Mouse (Mus musculus): ENCODE results near the gene Sumf1. TPM values are rescaled to one million over a fixed set of nuclear protein-coding genes. Genes with fewer than 3 reads are reported as not detected.

Gene Sumf1
- polyA plus RNA-seq, 1 experiment from 2014 or later: 19.4 TPM

DNA sequence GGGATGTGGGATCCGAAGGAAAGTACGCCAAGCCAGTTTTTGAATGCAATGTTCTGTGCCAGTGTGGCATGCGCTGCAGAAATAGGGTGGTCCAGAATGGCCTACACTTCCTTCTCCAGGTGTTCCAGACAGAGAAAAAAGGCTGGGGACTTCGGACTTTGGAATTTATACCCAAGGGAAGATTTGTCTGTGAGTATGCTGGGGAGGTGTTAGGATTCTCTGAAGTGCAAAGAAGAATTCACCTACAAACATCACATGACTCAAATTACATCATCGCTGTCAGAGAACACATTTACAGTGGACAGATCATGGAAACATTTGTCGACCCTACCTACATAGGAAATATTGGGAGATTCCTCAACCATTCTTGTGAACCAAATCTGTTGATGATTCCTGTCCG is 109.5 kb downstream of the Sumf1 start:
- 91% methylated on average over 7 of the region's 7 CpGs for WGBS
- Histone ChIP-seq H3K9me3 (replicated peaks) (no peaks in the 10 kb centered on the region), H3K4me1 (replicated peaks) (no peaks in the 10 kb centered on the region), H3K9ac (no peak overlapping the region), H3K4me3 (no peak overlapping the region), H3K27me3 (no peaks in the 10 kb centered on the region), H3K36me3 (peaks cover 12% of the 10 kb centered on the region; the same call in 1 of the 2 replicates), H3K27ac (no peak overlapping the region), H3K4me2 (no peak overlapping the region)
- no peak for ATAC-seq (replicated peaks; ENCODE audit: insufficient number of reproducible peaks, insufficient read depth, low FRiP score, low read depth)

GRCm38 (mm10) chr6:108074624-108075023 is 110.8 kb downstream of the Sumf1 start:
- H3K4me3 ChIP-seq: no peak overlapping the region
- 87% methylated on average over 10 of the region's 10 CpGs for WGBS
- no peak overlapping the region for H3K4me2 ChIP-seq
- H3K36me3 ChIP-seq: peaks cover 12% of the 10 kb centered on the region; the same call in 1 of the 2 replicates
- no peak overlapping the region for H3K27ac ChIP-seq
- no peak overlapping the region for H3K9ac ChIP-seq
- no peaks in the 10 kb centered on the region for H3K4me1 ChIP-seq (replicated peaks)
- no peaks in the 10 kb centered on the region for H3K9me3 ChIP-seq (replicated peaks)
- no peak for ATAC-seq (replicated peaks; ENCODE audit: insufficient number of reproducible peaks, insufficient read depth, low FRiP score, low read depth)
- H3K27me3 ChIP-seq: no peaks in the 10 kb centered on the region

- 85% methylated on average over 2 of the region's 2 CpGs for WGBS
- H3K9me3 ChIP-seq (replicated peaks): no peaks in the 10 kb centered on the region
- H3K4me2 ChIP-seq: no peak overlapping the region
- H3K4me3 ChIP-seq: no peak overlapping the region
- no peaks in the 10 kb centered on the region for H3K4me1 ChIP-seq (replicated peaks)
- H3K27me3 ChIP-seq: no peaks in the 10 kb centered on the region
- H3K9ac ChIP-seq: no peak overlapping the region
- peaks cover 12% of the 10 kb centered on the region; the same call in 1 of the 2 replicates for H3K36me3 ChIP-seq
- no peak overlapping the region for H3K27ac ChIP-seq
- ATAC-seq (replicated peaks; ENCODE audit: insufficient number of reproducible peaks, insufficient read depth, low FRiP score, low read depth): no peak
Observed at GRCm38 (mm10) chr6:108073931-108074330, 111.5 kb downstream of the Sumf1 start.

GRCm38 (mm10) chr6:108073071-108073470 is 112.3 kb downstream of the Sumf1 start:
- ATAC-seq (replicated peaks; ENCODE audit: insufficient number of reproducible peaks, insufficient read depth, low FRiP score, low read depth): no peak
- peaks cover 12% of the 10 kb centered on the region; the same call in 1 of the 2 replicates for H3K36me3 ChIP-seq
- no peak overlapping the region for H3K27ac ChIP-seq
- no peak overlapping the region for H3K4me3 ChIP-seq
- WGBS: 44% methylated on average over 5 of the region's 5 CpGs
- H3K4me1 ChIP-seq (replicated peaks): no peaks in the 10 kb centered on the region
- no peaks in the 10 kb centered on the region for H3K27me3 ChIP-seq
- H3K4me2 ChIP-seq: no peak overlapping the region
- H3K9ac ChIP-seq: no peak overlapping the region
- no peaks in the 10 kb centered on the region for H3K9me3 ChIP-seq (replicated peaks)

DNA sequence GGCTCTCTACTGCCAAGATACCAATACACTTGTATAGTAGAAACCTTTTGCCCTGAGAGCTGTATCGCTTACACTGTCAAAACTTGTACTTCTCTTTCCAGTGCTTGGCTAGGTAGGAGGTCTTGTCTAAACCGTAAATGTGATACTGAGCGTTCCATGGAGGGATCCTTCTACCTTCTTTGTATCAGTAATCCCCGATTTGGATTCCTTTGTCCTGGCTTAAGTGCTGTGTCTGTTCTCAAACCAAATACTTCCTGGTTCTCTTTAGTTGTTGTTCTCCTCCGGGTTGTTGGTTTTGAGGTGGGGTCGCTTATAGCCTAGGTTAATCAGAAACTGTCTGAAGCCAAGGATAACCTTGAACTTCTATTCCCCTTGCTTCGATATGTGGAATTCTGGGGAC is 114.4 kb downstream of the Sumf1 start:
- H3K4me3 ChIP-seq: no peak overlapping the region
- H3K4me2 ChIP-seq: no peak overlapping the region
- no peaks in the 10 kb centered on the region for H3K4me1 ChIP-seq (replicated peaks)
- peaks cover 5% of the 10 kb centered on the region; the same call in 1 of the 2 replicates for H3K36me3 ChIP-seq
- no peaks in the 10 kb centered on the region for H3K27me3 ChIP-seq
- 91% methylated on average over 7 of the region's 7 CpGs for WGBS
- H3K27ac ChIP-seq: no peak overlapping the region
- ATAC-seq (replicated peaks; ENCODE audit: insufficient number of reproducible peaks, insufficient read depth, low FRiP score, low read depth): no peak
- H3K9me3 ChIP-seq (replicated peaks): no peaks in the 10 kb centered on the region
- H3K9ac ChIP-seq: no peak overlapping the region

- H3K36me3 ChIP-seq: no peaks in the 10 kb centered on the region
- peak overlapping the region; percentile 52 for H3K9ac ChIP-seq
- ATAC-seq (replicated peaks; ENCODE audit: insufficient number of reproducible peaks, insufficient read depth, low FRiP score, low read depth): no peak; the same call in 1 of the 2 replicates
- H3K27ac ChIP-seq: peak overlapping the region; percentile 87
- H3K4me1 ChIP-seq (replicated peaks): no peaks in the 10 kb centered on the region
- H3K9me3 ChIP-seq (replicated peaks): no peaks in the 10 kb centered on the region
- peak overlapping the region; percentile 83 for H3K4me2 ChIP-seq
- 9% methylated on average over 6 of the region's 6 CpGs for WGBS
- H3K4me3 ChIP-seq: peak overlapping the region; percentile 65
- H3K27me3 ChIP-seq: no peaks in the 10 kb centered on the region
Observed at GRCm38 (mm10) chr6:108065583-108065982, 119.8 kb downstream of the Sumf1 start.

DNA sequence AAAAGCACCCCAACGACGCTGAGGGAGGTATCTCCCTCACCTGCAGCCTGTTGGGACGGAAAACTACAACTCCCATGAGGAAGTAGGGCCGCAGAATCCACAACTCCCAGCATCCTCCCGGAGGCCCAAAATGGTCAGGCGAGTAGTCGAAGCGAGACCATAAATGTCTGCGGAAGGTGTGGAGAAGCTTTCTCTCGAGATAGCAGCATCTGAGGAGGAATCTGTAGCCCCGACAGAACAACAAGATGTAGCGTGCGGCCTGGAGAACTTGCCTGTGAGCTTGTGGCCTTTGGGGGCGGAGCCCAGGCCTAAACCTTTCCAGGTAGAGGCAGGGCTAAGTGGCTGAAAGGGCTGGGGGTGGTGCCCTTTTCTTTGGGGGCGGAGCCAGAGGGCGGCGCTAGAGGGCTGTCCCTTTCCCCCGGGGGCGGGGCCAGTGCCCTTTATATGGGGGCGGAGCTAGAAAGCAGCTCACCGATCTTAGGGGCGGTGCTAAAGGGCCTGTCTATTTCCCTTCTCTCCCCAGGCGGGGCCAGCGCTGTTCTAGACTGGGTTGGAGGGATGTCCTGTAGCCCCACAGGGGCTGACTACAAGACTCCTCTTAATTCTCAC is 120.4 kb downstream of the Sumf1 start, which contains the start of gene Setmar:
TSS of gene Setmar (plus strand) at position 128 of the 609 bp plus-strand sequence.
- peak; percentile 97 for ATAC-seq (replicated peaks; ENCODE audit: insufficient number of reproducible peaks, insufficient read depth, low FRiP score, low read depth)
- Histone ChIP-seq H3K4me1 (replicated peaks) (no peaks in the 10 kb centered on the region), H3K27ac (peak within 1 kb of the TSS; percentile 87), H3K27me3 (no peaks in the 10 kb centered on the region), H3K4me3 (peak within 1 kb of the TSS; percentile 65), H3K4me2 (peak within 1 kb of the TSS; percentile 83), H3K36me3 (no peaks in the 10 kb centered on the region), H3K9ac (peak within 1 kb of the TSS; percentile 67), H3K9me3 (replicated peaks) (no peaks in the 10 kb centered on the region)
- under 1% methylated on average over 22 of the region's 24 CpGs for WGBS

DNA sequence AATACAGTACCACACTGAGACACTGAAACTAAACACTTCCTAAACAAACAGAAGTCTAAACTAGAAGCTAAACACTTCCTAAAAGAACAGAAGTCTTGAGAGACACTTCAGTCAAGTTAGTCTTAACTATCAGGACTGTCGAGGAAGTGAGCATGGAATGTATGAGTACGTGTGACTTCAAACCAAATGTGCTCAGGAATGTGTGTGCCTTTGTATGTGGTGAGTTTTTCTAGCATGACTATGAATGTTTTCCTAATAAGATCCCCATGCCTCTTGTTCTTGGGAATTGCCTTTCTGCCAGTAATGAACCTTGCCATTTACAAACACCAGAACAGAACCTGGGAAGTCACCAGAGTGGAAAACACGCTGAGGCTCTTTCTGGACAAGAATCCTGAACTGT is 124.3 kb downstream of the Sumf1 start:
- no peak overlapping the region for H3K27ac ChIP-seq
- H3K4me2 ChIP-seq: no peak overlapping the region
- no peak for ATAC-seq (replicated peaks; ENCODE audit: insufficient number of reproducible peaks, insufficient read depth, low FRiP score, low read depth)
- H3K9me3 ChIP-seq (replicated peaks): no peaks in the 10 kb centered on the region
- no peak overlapping the region for H3K9ac ChIP-seq
- H3K4me3 ChIP-seq: no peak overlapping the region
- H3K27me3 ChIP-seq: no peaks in the 10 kb centered on the region
- no peaks in the 10 kb centered on the region for H3K36me3 ChIP-seq
- no peaks in the 10 kb centered on the region for H3K4me1 ChIP-seq (replicated peaks)
- 53% methylated on average over 3 of the region's 3 CpGs for WGBS

DNA sequence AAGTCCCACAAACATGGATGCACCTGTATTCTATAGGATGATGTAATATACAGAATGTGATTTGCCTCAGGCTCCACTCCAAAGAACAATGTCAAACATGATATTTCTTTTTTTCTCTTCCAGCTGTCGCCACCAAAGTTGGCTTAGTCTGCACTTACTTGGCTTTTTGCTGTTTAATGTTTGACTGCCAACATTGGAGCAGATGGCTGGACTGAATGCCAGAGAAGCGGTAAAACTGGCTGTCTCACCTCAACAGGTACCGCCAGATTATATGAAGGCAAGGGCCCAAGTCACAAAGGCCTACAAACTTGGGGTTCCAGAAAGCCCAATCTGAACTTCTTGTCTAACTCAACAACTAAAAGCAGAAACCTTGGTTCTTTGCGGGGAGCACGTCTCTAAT is 127.3 kb downstream of the Sumf1 start:
- Histone ChIP-seq H3K36me3 (no peaks in the 10 kb centered on the region), H3K9me3 (replicated peaks) (no peaks in the 10 kb centered on the region), H3K27ac (no peak overlapping the region), H3K9ac (no peak overlapping the region), H3K4me2 (no peak overlapping the region), H3K4me3 (no peak overlapping the region), H3K4me1 (replicated peaks) (no peaks in the 10 kb centered on the region), H3K27me3 (no peaks in the 10 kb centered on the region)
- no peak for ATAC-seq (replicated peaks; ENCODE audit: insufficient number of reproducible peaks, insufficient read depth, low FRiP score, low read depth)
- WGBS: 82% methylated on average over 5 of the region's 5 CpGs

DNA sequence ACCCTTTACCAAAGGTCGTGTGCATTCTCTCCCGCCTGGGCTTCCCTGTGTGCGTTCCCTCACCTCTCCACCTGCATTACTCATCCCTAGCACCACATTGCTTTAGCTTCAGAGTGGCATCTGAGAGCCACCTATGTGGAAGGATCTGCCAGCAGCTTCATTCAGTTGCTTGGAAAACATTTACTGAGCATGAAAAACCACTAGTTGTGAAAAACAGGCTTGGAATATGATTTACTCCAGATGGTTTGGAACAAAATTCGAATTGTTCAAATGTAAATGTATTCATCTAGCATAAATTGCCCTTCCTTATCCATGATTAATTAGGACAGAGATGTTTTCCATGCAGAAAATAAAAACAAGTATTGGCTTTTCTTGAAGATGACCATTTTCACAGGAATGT is 128.0 kb downstream of the Sumf1 start:
- no peaks in the 10 kb centered on the region for H3K27me3 ChIP-seq
- H3K4me2 ChIP-seq: no peak overlapping the region
- H3K4me3 ChIP-seq: no peak overlapping the region
- no peak overlapping the region for H3K27ac ChIP-seq
- H3K9ac ChIP-seq: no peak overlapping the region; the same call in 1 of the 2 replicates
- WGBS: 53% methylated on average over 4 of the region's 4 CpGs
- H3K36me3 ChIP-seq: no peaks in the 10 kb centered on the region
- no peaks in the 10 kb centered on the region for H3K9me3 ChIP-seq (replicated peaks)
- ATAC-seq (replicated peaks; ENCODE audit: insufficient number of reproducible peaks, insufficient read depth, low FRiP score, low read depth): no peak
- H3K4me1 ChIP-seq (replicated peaks): no peaks in the 10 kb centered on the region
